Comparison of ENCODE assay signal across 21 mouse cellular contexts in the genomic region with DNA sequence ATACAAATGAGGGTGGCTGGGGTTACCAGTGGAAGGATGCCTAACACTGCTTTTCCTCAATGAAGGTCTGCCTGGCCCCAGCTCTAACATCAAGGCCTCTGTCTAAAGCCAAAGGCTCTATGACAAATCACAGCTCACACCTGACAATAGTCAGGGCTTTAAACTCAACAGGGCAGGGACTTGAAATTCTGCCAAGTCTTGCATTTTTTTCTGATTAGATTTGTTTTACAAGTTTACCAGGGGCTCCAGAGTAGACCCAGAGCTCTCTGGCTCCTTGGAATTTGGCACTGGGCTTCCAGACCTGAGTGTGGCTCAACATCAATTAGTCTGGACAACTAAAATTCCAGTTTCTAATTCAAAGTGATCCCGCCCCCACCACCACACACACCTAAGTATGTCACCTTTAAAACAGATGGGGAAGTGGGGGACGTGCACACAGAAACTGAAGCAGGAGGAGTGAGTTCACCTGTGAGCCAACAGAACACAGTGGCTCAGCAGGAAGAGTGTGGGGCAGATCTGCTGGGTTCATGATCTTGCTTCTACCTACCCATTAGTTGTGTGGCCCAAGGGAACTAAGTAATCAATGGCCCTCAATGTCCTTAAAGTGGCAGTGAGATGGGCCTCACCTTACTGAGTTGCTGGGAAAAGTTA.
DNase-seq lines count a peak whose midpoint lies in the region; ATAC-seq lines count a peak whose summit lies in the region.
"Had no signal": no experiment of that assay in that cellular context is flagged by ENCODE, and none has a peak within 500 bp of the region (broad histone marks: within the 10 kb centered on the region; RNA-seq: fewer than 3 reads in every experiment).

No protein-coding gene starts in this region.

- H3K9me3 ChIP-seq in midbrain, embryonic 11.5 days (ENCODE audit: control insufficient read depth, low read length), result no peaks in the 10 kb centered on the region
- no peaks in the 10 kb centered on the region for H3K9me3 ChIP-seq in midbrain, embryonic 15.5 days
- no peaks in the 10 kb centered on the region for H3K9me3 ChIP-seq in embryonic facial prominence, embryonic 12.5 days
- H3K9me3 ChIP-seq: heart, embryonic 13.5 days; liver, embryonic 13.5 days; midbrain, embryonic 12.5 days had no signal

- DNase-seq in heart, adult 11 months, result peak; percentile 63
- DNase-seq in heart, adult 8-10 months (ENCODE audit: low spot score), result no peak
- peak; percentile 56 for DNase-seq in midbrain, embryonic 11.5 days (ENCODE audit: low spot score, missing footprints)
- DNase-seq in thymus, adult 18-20 months, result no peak
- no peak for DNase-seq in adrenal gland, adult 8-10 months
- DNase-seq: adrenal gland, adult 2 months; cerebellum, adult 18-20 months; cerebellum, postnatal 14 days; heart, postnatal 14 days; kidney, adult 9 months; kidney, postnatal 25 days; liver, embryonic 13.5 days; lung, adult 2 months; thymus, postnatal 14 days had no signal

- 84% methylated on average over 2 of the region's 2 CpGs for WGBS in midbrain, embryonic 11.5 days
- WGBS in midbrain, embryonic 15.5 days, result 89% methylated on average over 2 of the region's 2 CpGs
- WGBS in embryonic facial prominence, embryonic 12.5 days, result 73% methylated on average over 2 of the region's 2 CpGs

- H3K27me3 ChIP-seq in midbrain, embryonic 11.5 days (ENCODE audit: control insufficient read depth, insufficient read depth, low read length), result no peaks in the 10 kb centered on the region
- no peaks in the 10 kb centered on the region for H3K27me3 ChIP-seq in midbrain, embryonic 15.5 days (replicated peaks)
- no peaks in the 10 kb centered on the region for H3K27me3 ChIP-seq in embryonic facial prominence, embryonic 12.5 days
- H3K27me3 ChIP-seq: heart, embryonic 13.5 days; liver, embryonic 13.5 days; midbrain, embryonic 12.5 days had no signal

- H3K4me1 ChIP-seq in midbrain, embryonic 11.5 days (ENCODE audit: control insufficient read depth, insufficient read depth, low read length), result no peaks in the 10 kb centered on the region
- no peaks in the 10 kb centered on the region for H3K4me1 ChIP-seq in midbrain, embryonic 15.5 days
- H3K4me1 ChIP-seq in embryonic facial prominence, embryonic 12.5 days, result peaks cover 6% of the 10 kb centered on the region; the same call in 1 of the 2 replicates
- H3K4me1 ChIP-seq: liver, embryonic 13.5 days; midbrain, embryonic 12.5 days had no signal

- no peak overlapping the region for H3K27ac ChIP-seq in midbrain, embryonic 11.5 days (ENCODE audit: low read depth, low read length)
- no peak overlapping the region for H3K27ac ChIP-seq in midbrain, embryonic 15.5 days
- H3K27ac ChIP-seq in embryonic facial prominence, embryonic 12.5 days, result 0 out of 2 replicates have a peak overlapping the region, but pooled peaks have one; percentile 24
- H3K27ac ChIP-seq: heart, embryonic 13.5 days; hindbrain, postnatal 0 days; liver, embryonic 13.5 days; midbrain, embryonic 12.5 days had no signal

- no peak for ATAC-seq in midbrain, embryonic 11.5 days (ENCODE audit: low FRiP score)
- ATAC-seq in midbrain, embryonic 15.5 days (replicated peaks), result no peak
- ATAC-seq in embryonic facial prominence, embryonic 12.5 days (ENCODE audit: insufficient number of reproducible peaks, insufficient read depth, low FRiP score, low TSS enrichment), result 0 out of 2 replicates have a peak, but pooled peaks have one; percentile 52
- ATAC-seq: CD4-positive, CD25-positive, alpha-beta regulatory T cell, adult 4 months; hindbrain, postnatal 0 days; intestine, embryonic 16.5 days had no signal

- H3K36me3 ChIP-seq in midbrain, embryonic 11.5 days (ENCODE audit: control insufficient read depth, insufficient read depth, low read length), result no peaks in the 10 kb centered on the region
- no peaks in the 10 kb centered on the region for H3K36me3 ChIP-seq in midbrain, embryonic 15.5 days (replicated peaks)
- no peaks in the 10 kb centered on the region for H3K36me3 ChIP-seq in embryonic facial prominence, embryonic 12.5 days
- H3K36me3 ChIP-seq: heart, embryonic 13.5 days; liver, embryonic 13.5 days; midbrain, embryonic 12.5 days had no signal

- H3K4me2 ChIP-seq in midbrain, embryonic 11.5 days, result no peak overlapping the region
- no peak overlapping the region for H3K4me2 ChIP-seq in midbrain, embryonic 15.5 days
- H3K4me2 ChIP-seq in embryonic facial prominence, embryonic 12.5 days (replicated peaks), result no peak overlapping the region
- H3K4me2 ChIP-seq: heart, embryonic 13.5 days; liver, embryonic 13.5 days; midbrain, embryonic 12.5 days had no signal

- H3K9ac ChIP-seq in midbrain, embryonic 11.5 days (ENCODE audit: low read length), result no peak overlapping the region
- H3K9ac ChIP-seq in midbrain, embryonic 15.5 days, result no peak overlapping the region
- no peak overlapping the region for H3K9ac ChIP-seq in embryonic facial prominence, embryonic 12.5 days
- H3K9ac ChIP-seq: heart, embryonic 13.5 days; liver, embryonic 13.5 days; midbrain, embryonic 12.5 days had no signal

- H3K4me3 ChIP-seq in midbrain, embryonic 11.5 days (ENCODE audit: low read depth, low read length), result no peak overlapping the region
- H3K4me3 ChIP-seq in midbrain, embryonic 15.5 days, result no peak overlapping the region
- no peak overlapping the region for H3K4me3 ChIP-seq in embryonic facial prominence, embryonic 12.5 days
- H3K4me3 ChIP-seq: heart, embryonic 13.5 days; liver, embryonic 13.5 days; midbrain, embryonic 12.5 days had no signal

Comparison
In these comparisons a context has a peak if more than half of its experiments do, and no peak if none do; other contexts are left out.
1. DNase-seq: peak in heart, adult 11 months (single experiment) and midbrain, embryonic 11.5 days (single experiment); none in heart, adult 8-10 months (single experiment), thymus, adult 18-20 months (0 of 2) and adrenal gland, adult 8-10 months (single experiment).